11 mouse cellular contexts compared by ENCODE assay signal in genomic region chr5:105859716-105860460, GRCm38 (mm10). TPM values are rescaled to one million over a fixed set of nuclear protein-coding genes. Genes with fewer than 3 reads are reported as not detected.
DNase-seq lines count a peak whose midpoint lies in the region; ATAC-seq and TF ChIP-seq lines count a peak whose summit lies in the region.
"Had no signal": no experiment of that assay in that cellular context is flagged by ENCODE, and none has a peak within 500 bp of the region (broad histone marks: within the 10 kb centered on the region; RNA-seq: fewer than 3 reads in every experiment).

No protein-coding gene starts in this region.

- H3K4me3 ChIP-seq in heart, postnatal 0 days (ENCODE audit: low read depth, low read length) = no peak overlapping the region
- H3K4me3 ChIP-seq in midbrain, embryonic 10.5 days = no peak overlapping the region
- H3K4me3 ChIP-seq in midbrain, embryonic 13.5 days (replicated peaks) = no peak overlapping the region
- H3K4me3 ChIP-seq in forebrain, embryonic 16.5 days (replicated peaks; ENCODE audit: low read length) = no peak overlapping the region
- no peak overlapping the region for H3K4me3 ChIP-seq in stomach, embryonic 16.5 days (replicated peaks; ENCODE audit: low read length)
- H3K4me3 ChIP-seq: neural tube, embryonic 15.5 days had no signal

- no peak for DNase-seq in heart, postnatal 0 days (ENCODE audit: low spot score)
- DNase-seq in heart, postnatal 10 days = no peak
- peak; percentile 11 for DNase-seq in midbrain, embryonic 10.5 days (ENCODE audit: low spot score)
- DNase-seq in layer of hippocampus, adult 11-12 months (ENCODE audit: low spot score) = no peak
- DNase-seq in gastrocnemius, postnatal 14 days = no peak
- DNase-seq: thymus, postnatal 36 days had no signal

- 59% methylated on average over 11 of the region's 11 CpGs for WGBS in heart, postnatal 0 days
- WGBS in midbrain, embryonic 10.5 days = 70% methylated on average over 11 of the region's 11 CpGs
- 83% methylated on average over 11 of the region's 11 CpGs for WGBS in midbrain, embryonic 13.5 days
- 40% methylated on average over 11 of the region's 11 CpGs for WGBS in forebrain, embryonic 16.5 days
- WGBS in stomach, embryonic 16.5 days = 55% methylated on average over 11 of the region's 11 CpGs

- peak overlapping the region; percentile 61 for H3K27ac ChIP-seq in heart, postnatal 0 days (ENCODE audit: low read depth)
- H3K27ac ChIP-seq in midbrain, embryonic 10.5 days (replicated peaks) = no peak overlapping the region
- H3K27ac ChIP-seq in midbrain, embryonic 13.5 days = no peak overlapping the region
- peak overlapping the region; percentile 69 for H3K27ac ChIP-seq in forebrain, embryonic 16.5 days (ENCODE audit: low read length)
- H3K27ac ChIP-seq in stomach, embryonic 16.5 days (ENCODE audit: low read length) = peak overlapping the region; percentile 5; the same call in 1 of the 2 replicates
- H3K27ac ChIP-seq: neural tube, embryonic 15.5 days had no signal

- intact Hi-C loops in heart, postnatal 10 days (cut with DNase I) = no loop called here
- intact Hi-C loops in gastrocnemius, postnatal 14 days (cut with DNase I; ENCODE audit: low total_unique reads) = no loop called here

- H3K9ac ChIP-seq in heart, postnatal 0 days (replicated peaks; ENCODE audit: low read depth, low read length) = no peak overlapping the region
- no peak overlapping the region for H3K9ac ChIP-seq in midbrain, embryonic 13.5 days (replicated peaks)
- no peak overlapping the region for H3K9ac ChIP-seq in forebrain, embryonic 16.5 days (replicated peaks; ENCODE audit: low read depth, low read length)
- no peak overlapping the region for H3K9ac ChIP-seq in stomach, embryonic 16.5 days (ENCODE audit: low read length)
- H3K9ac ChIP-seq: neural tube, embryonic 15.5 days had no signal

- no peaks in the 10 kb centered on the region for H3K27me3 ChIP-seq in heart, postnatal 0 days (ENCODE audit: control insufficient read depth, insufficient read depth, low read length)
- H3K27me3 ChIP-seq in midbrain, embryonic 10.5 days (ENCODE audit: low read depth, poor library complexity, severe bottlenecking) = no peaks in the 10 kb centered on the region
- H3K27me3 ChIP-seq in midbrain, embryonic 13.5 days = no peaks in the 10 kb centered on the region
- no peaks in the 10 kb centered on the region for H3K27me3 ChIP-seq in forebrain, embryonic 16.5 days (replicated peaks; ENCODE audit: control insufficient read depth, insufficient read depth, low read length)
- H3K27me3 ChIP-seq in stomach, embryonic 16.5 days (ENCODE audit: control insufficient read depth, insufficient read depth, low read length) = no peaks in the 10 kb centered on the region
- H3K27me3 ChIP-seq: neural tube, embryonic 15.5 days had no signal

- no peak for ATAC-seq in heart, postnatal 0 days (ENCODE audit: insufficient read depth, low read depth)
- ATAC-seq in midbrain, embryonic 13.5 days = no peak
- peak; percentile 92 for ATAC-seq in forebrain, embryonic 16.5 days
- ATAC-seq in stomach, embryonic 16.5 days (ENCODE audit: insufficient read depth, low FRiP score) = no peak

- H3K4me1 ChIP-seq in heart, postnatal 0 days (ENCODE audit: control insufficient read depth, insufficient read depth) = no peaks in the 10 kb centered on the region; the same call in 1 of the 2 replicates
- no peaks in the 10 kb centered on the region for H3K4me1 ChIP-seq in midbrain, embryonic 10.5 days
- H3K4me1 ChIP-seq in midbrain, embryonic 13.5 days (replicated peaks) = no peaks in the 10 kb centered on the region
- peaks cover 11% of the 10 kb centered on the region for H3K4me1 ChIP-seq in forebrain, embryonic 16.5 days (replicated peaks; ENCODE audit: control insufficient read depth, insufficient read depth, low read length)
- H3K4me1 ChIP-seq in stomach, embryonic 16.5 days (ENCODE audit: control insufficient read depth, insufficient read depth, low read length) = peaks cover 15% of the 10 kb centered on the region; the same call in 1 of the 2 replicates
- H3K4me1 ChIP-seq: neural tube, embryonic 15.5 days had no signal

- H3K9me3 ChIP-seq in heart, postnatal 0 days (replicated peaks; ENCODE audit: control insufficient read depth, low read length) = no peaks in the 10 kb centered on the region
- no peaks in the 10 kb centered on the region for H3K9me3 ChIP-seq in midbrain, embryonic 10.5 days (replicated peaks)
- H3K9me3 ChIP-seq in midbrain, embryonic 13.5 days = no peaks in the 10 kb centered on the region
- no peaks in the 10 kb centered on the region for H3K9me3 ChIP-seq in forebrain, embryonic 16.5 days (ENCODE audit: control insufficient read depth, low read length)
- no peaks in the 10 kb centered on the region for H3K9me3 ChIP-seq in stomach, embryonic 16.5 days (replicated peaks; ENCODE audit: control insufficient read depth, low read length)
- H3K9me3 ChIP-seq: neural tube, embryonic 15.5 days had no signal

- TF ChIP-seq EP300 in heart, postnatal 0 days (IDR thresholded peaks at IDR 0.05; ENCODE audit: low read depth) = no peak

- no peak overlapping the region for H3K4me2 ChIP-seq in heart, postnatal 0 days (ENCODE audit: low read depth, low read length)
- H3K4me2 ChIP-seq in midbrain, embryonic 13.5 days (replicated peaks) = no peak overlapping the region
- H3K4me2 ChIP-seq in forebrain, embryonic 16.5 days (ENCODE audit: low read length) = no peak overlapping the region
- no peak overlapping the region for H3K4me2 ChIP-seq in stomach, embryonic 16.5 days (ENCODE audit: low read depth, low read length)
- H3K4me2 ChIP-seq: heart, embryonic 11.5 days; neural tube, embryonic 15.5 days had no signal

- H3K36me3 ChIP-seq in heart, postnatal 0 days (replicated peaks; ENCODE audit: control insufficient read depth, insufficient read depth, low read length) = no peaks in the 10 kb centered on the region
- H3K36me3 ChIP-seq in midbrain, embryonic 10.5 days = no peaks in the 10 kb centered on the region
- no peaks in the 10 kb centered on the region for H3K36me3 ChIP-seq in midbrain, embryonic 13.5 days
- H3K36me3 ChIP-seq in forebrain, embryonic 16.5 days (ENCODE audit: control insufficient read depth, insufficient read depth) = no peaks in the 10 kb centered on the region
- H3K36me3 ChIP-seq in stomach, embryonic 16.5 days (ENCODE audit: control insufficient read depth, insufficient read depth, low read length) = no peaks in the 10 kb centered on the region
- H3K36me3 ChIP-seq: neural tube, embryonic 15.5 days had no signal

- no peak for TF ChIP-seq CTCF in heart, postnatal 0 days (IDR thresholded peaks at IDR 0.05; ENCODE audit: low read depth)

RNA-seq across cellular contexts. Expression of gene Zfp326, which starts 16.5 kb away (rescaled TPM):
- 1.8 and 14.6 TPM in 2 replicates for total RNA-seq in heart, postnatal 0 days (2014; rRNA removed; ENCODE audit: low replicate concordance)
- 24.5 and 26.7 TPM in 2 replicates for polyA plus RNA-seq in heart, postnatal 0 days (2015; fragmentation: Nextera tagmentation; extraction: Ambion mirVana)
- total RNA-seq in heart, postnatal 10 days (2021) = 10 to 100 TPM; 21.1 to 21.9 TPM
- 51.4 and 57.4 TPM in 2 replicates for polyA plus RNA-seq in midbrain, embryonic 10.5 days (2016; fragmentation: Nextera tagmentation; extraction: Ambion mirVana)
- 58.6 and 63.1 TPM in 2 replicates for polyA plus RNA-seq in midbrain, embryonic 13.5 days (2015; fragmentation: Nextera tagmentation; extraction: Ambion mirVana)
- polyA plus RNA-seq in forebrain, embryonic 16.5 days (2015; fragmentation: Nextera tagmentation; extraction: Ambion mirVana) = 50.0 and 56.3 TPM in 2 replicates
- polyA plus RNA-seq in stomach, embryonic 16.5 days (2015; fragmentation: Nextera tagmentation; extraction: Ambion mirVana) = 28.1 and 31.6 TPM in 2 replicates
- total RNA-seq in gastrocnemius, postnatal 14 days (2021) = 10 to 100 TPM in 1 of 2 experiments, 1 to 10 TPM in 1; 8.4 to 10.6 TPM

Comparison
In these comparisons a context has a peak if more than half of its experiments do, and no peak if none do; other contexts are left out.
1. H3K27ac ChIP-seq: peak in heart, postnatal 0 days (single experiment), forebrain, embryonic 16.5 days (single experiment) and stomach, embryonic 16.5 days (single experiment); none in midbrain, embryonic 10.5 days (single experiment) and midbrain, embryonic 13.5 days (single experiment).